11 mouse cellular contexts compared by ENCODE assay signal in the genomic region with DNA sequence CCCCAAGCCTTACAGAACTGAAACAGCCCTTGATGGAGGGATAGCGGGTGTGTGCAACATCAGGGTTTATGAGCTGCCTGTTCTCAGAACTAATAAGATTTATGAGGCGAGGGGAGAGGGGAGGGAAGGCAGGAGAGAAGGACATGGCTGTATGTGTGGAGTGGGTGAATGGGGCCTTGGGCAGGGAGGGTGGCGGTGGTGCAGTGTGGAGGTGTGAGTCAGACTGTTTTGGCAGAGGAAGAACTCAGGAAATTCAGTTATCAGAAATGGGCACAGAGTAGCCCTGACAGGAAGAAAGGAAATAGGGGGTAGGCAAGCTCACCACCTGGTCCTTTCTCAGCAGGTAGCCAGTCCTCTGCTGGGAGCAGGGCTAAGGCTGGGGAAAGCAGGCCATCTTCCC. TPM values are rescaled to one million over a fixed set of nuclear protein-coding genes. Genes with fewer than 3 reads are reported as not detected.
DNase-seq lines count a peak whose midpoint lies in the region; ATAC-seq and TF ChIP-seq lines count a peak whose summit lies in the region.
"Had no signal": no experiment of that assay in that cellular context is flagged by ENCODE, and none has a peak within 500 bp of the region (broad histone marks: within the 10 kb centered on the region; RNA-seq: fewer than 3 reads in every experiment).

No protein-coding gene starts in this region.

- H3K27me3 ChIP-seq in kidney, embryonic 14.5 days (ENCODE audit: control insufficient read depth, insufficient read depth, low read length) = no peaks in the 10 kb centered on the region
- no peaks in the 10 kb centered on the region for H3K27me3 ChIP-seq in kidney, adult 2 months (replicated peaks; ENCODE audit: control insufficient read depth, insufficient read depth, low read length)

- H3K4me3 ChIP-seq in kidney, embryonic 14.5 days (ENCODE audit: low read length) = no peak overlapping the region
- no peak overlapping the region for H3K4me3 ChIP-seq in kidney, adult 2 months (ENCODE audit: insufficient read depth, low read depth, low read length)
- H3K4me3 ChIP-seq: heart, embryonic 10.5 days had no signal

- no peak overlapping the region for H3K27ac ChIP-seq in kidney, embryonic 14.5 days (ENCODE audit: low read depth, low read length)
- no peak overlapping the region for H3K27ac ChIP-seq in kidney, adult 2 months (ENCODE audit: insufficient read depth, low read depth, low read length)
- H3K27ac ChIP-seq: heart, embryonic 10.5 days had no signal

- TF ChIP-seq POLR2A in kidney, adult 2 months (IDR thresholded peaks at IDR 0.05; ENCODE audit: low read depth, low read length) = no peak

- no peak for TF ChIP-seq CTCF in kidney, adult 2 months (conservative IDR thresholded peaks at IDR 0.05; ENCODE audit: insufficient read depth, insufficient read length, low read depth, low read length)

- H3K9me3 ChIP-seq in kidney, embryonic 14.5 days (ENCODE audit: control insufficient read depth, low read length) = no peaks in the 10 kb centered on the region
- H3K9me3 ChIP-seq: heart, embryonic 10.5 days had no signal

- ATAC-seq in kidney, embryonic 14.5 days (ENCODE audit: low FRiP score, low TSS enrichment) = peak; percentile 61; the same call in 1 of the 2 replicates
- ATAC-seq in activated CD4-positive, CD25-positive, alpha-beta regulatory T cell, adult 4 months = peak; percentile 43
- ATAC-seq in megakaryocyte progenitor cell, adult 5-6 weeks (replicated peaks; ENCODE audit: poor library complexity) = peak; percentile 48

- WGBS in kidney, embryonic 14.5 days = 11% methylated on average over 3 of the region's 3 CpGs
- WGBS in kidney, adult 2 months = 53% methylated on average over 3 of the region's 3 CpGs

- H3K9ac ChIP-seq in kidney, embryonic 14.5 days (ENCODE audit: low read depth, low read length) = no peak overlapping the region

- no peak overlapping the region for H3K4me2 ChIP-seq in kidney, embryonic 14.5 days (replicated peaks; ENCODE audit: low read depth, low read length)

- H3K36me3 ChIP-seq in kidney, embryonic 14.5 days (ENCODE audit: control insufficient read depth, insufficient read depth, low read length) = no peaks in the 10 kb centered on the region
- H3K36me3 ChIP-seq in kidney, adult 2 months (ENCODE audit: control insufficient read depth, insufficient read depth, low read length) = no peaks in the 10 kb centered on the region
- H3K36me3 ChIP-seq: heart, embryonic 10.5 days had no signal

- DNase-seq in kidney, adult 2 months = no peak
- DNase-seq in cerebellum, postnatal 25 days = peak; percentile 72 to 77
- DNase-seq in layer of hippocampus, adult 9-11 months = no peak
- DNase-seq in layer of hippocampus, adult 11-12 months (ENCODE audit: low spot score) = no peak
- no peak for DNase-seq in right cerebral cortex, adult 2 months (ENCODE audit: low spot score in 2 of 2)
- DNase-seq: lung, postnatal 10 days; thymus, postnatal 25 days had no signal

- peaks cover 22% of the 10 kb centered on the region for H3K4me1 ChIP-seq in kidney, embryonic 14.5 days (ENCODE audit: control insufficient read depth, insufficient read depth, low read length)
- peaks cover 42% of the 10 kb centered on the region for H3K4me1 ChIP-seq in kidney, adult 2 months (ENCODE audit: control insufficient read depth, insufficient read depth, low read length)

RNA-seq across cellular contexts. Expression of a gene that starts 13.8 kb away (rescaled TPM):
- 9.7 and 12.1 TPM in 2 replicates for polyA plus RNA-seq in kidney, embryonic 14.5 days (2014; fragmentation: Nextera tagmentation; extraction: Ambion mirVana)
- polyA plus RNA-seq in kidney, adult 2 months (2012; rRNA removed) = 10.7 and 11.3 TPM in 2 replicates
- 10 to 100 TPM; 14.6 to 17.4 TPM for polyA plus RNA-seq in activated CD4-positive, CD25-positive, alpha-beta regulatory T cell, adult 4 months (2017; shearing (Covaris generic))
- total RNA-seq in megakaryocyte progenitor cell, adult 5-6 weeks (2015) = 27.3 and 32.4 TPM in 2 replicates
- 24.0 and 26.3 TPM in 2 replicates for total RNA-seq in megakaryocyte progenitor cell, adult 5-6 weeks (2017)

Comparison
In these comparisons a context has a peak if more than half of its experiments do, and no peak if none do; other contexts are left out.
1. DNase-seq: peak in cerebellum, postnatal 25 days (2 of 2); none in kidney, adult 2 months (single experiment), layer of hippocampus, adult 9-11 months (single experiment), layer of hippocampus, adult 11-12 months (single experiment) and right cerebral cortex, adult 2 months (0 of 2).
2. Peak in every context shown above with its lines, with median percentiles within 50 percentile points of each other: ATAC-seq.